Mouse (Mus musculus) intestine, postnatal 0 days (tissue): ENCODE results near the gene Il17ra. TPM values are rescaled to one million over a fixed set of nuclear protein-coding genes. Genes with fewer than 3 reads are reported as not detected.

Experiments
- ATAC-seq: fragments of 200-750 bp; cut with Nextera tagmentation; 2 replicates; pipeline ENCODE4 v1.8.0; 2017; ENCODE audit warnings: mild to moderate bottlenecking, moderate TSS enrichment, moderate library complexity
- H3K27ac ChIP-seq: fragments of 300-500 bp; sonication (generic); 2 replicates; pipeline ENCODE4 v1.5.1; 2014; ENCODE audit warnings: mild to moderate bottlenecking, low read depth, low read length, moderate library complexity
- H3K27me3 ChIP-seq: fragments of 300-500 bp; sonication (generic); replicated peaks from 2 replicates; pipeline ENCODE4 v1.6.1; 2014; ENCODE audit warnings: low read length, mixed read lengths; ENCODE audit not compliant: control insufficient read depth, insufficient read depth
- H3K36me3 ChIP-seq: fragments of 300-500 bp; sonication (generic); 2 replicates; pipeline ENCODE4 v1.6.1; 2014; ENCODE audit warnings: mild to moderate bottlenecking, moderate library complexity; ENCODE audit not compliant: control insufficient read depth, insufficient read depth
- H3K4me1 ChIP-seq: fragments of 300-500 bp; sonication (generic); replicated peaks from 2 replicates; pipeline ENCODE4 v1.6.1; 2014; ENCODE audit warnings: antibody characterized with exemption, low read length, mixed read lengths; ENCODE audit not compliant: control insufficient read depth, insufficient read depth
- H3K4me2 ChIP-seq: fragments of 300-500 bp; sonication (generic); replicated peaks from 2 replicates; pipeline ENCODE4 v1.6.1; 2014; ENCODE audit warnings: low read depth, mild to moderate bottlenecking, moderate library complexity
- H3K4me3 ChIP-seq: fragments of 300-500 bp; sonication (generic); 2 replicates; pipeline ENCODE4 v1.5.1; 2014; ENCODE audit warnings: low read depth, low read length
- H3K9ac ChIP-seq: fragments of 300-500 bp; sonication (generic); 2 replicates; pipeline ENCODE4 v1.6.1; 2014; ENCODE audit warnings: mild to moderate bottlenecking, low read depth, low read length
- H3K9me3 ChIP-seq: fragments of 300-500 bp; sonication (generic); 2 replicates; pipeline ENCODE4 v1.6.1; 2016; ENCODE audit warnings: mixed run types; ENCODE audit not compliant: control insufficient read depth
- CTCF ChIP-seq: sonication (generic); IDR thresholded peaks from 2 replicates; pipeline ENCODE4 v1.5.1; 2016; ENCODE audit warnings: low read depth, mild to moderate bottlenecking, control low read depth, antibody characterized with exemption, moderate library complexity
- WGBS: fragments of 180-500 bp; shearing (Covaris S2); extraction: QIAGEN DNeasy Blood & Tissue Kit; methylation state at CpG from one replicate; pipeline ENCODE4 v1.1.7; 2014; 5-methylcytosine and 5-hydroxymethylcytosine counted together
- polyA plus RNA-seq: library from polyadenylated mRNA; unstranded; fragments of >200 nt; fragmentation: Nextera tagmentation; extraction: Ambion mirVana; gene quantifications from 2 replicates; pipeline ENCODE4 v1.2.1, GENCODE M21; 2015

Gene Il17ra
- polyA plus RNA-seq, 1 experiment from 2014 or later = 4.1 TPM

GRCm38 (mm10) chr6:120505531-120505930 is 42.5 kb downstream of the Il17ra start:
- Histone ChIP-seq H3K27me3 (no peaks in the 10 kb centered on the region), H3K27ac (no peak overlapping the region), H3K4me3 (no peak overlapping the region), H3K9ac (no peak overlapping the region), H3K9me3 (peaks cover 3% of the 10 kb centered on the region; the same call in 1 of the 2 replicates), H3K36me3 (no peaks in the 10 kb centered on the region), H3K4me2 (no peak overlapping the region), H3K4me1 (no peaks in the 10 kb centered on the region)
- no peak for TF ChIP-seq CTCF
- WGBS = 71% methylated on average over 4 of the region's 4 CpGs
- ATAC-seq = no peak

- 77% methylated on average over 4 of the region's 4 CpGs for WGBS
- no peak for TF ChIP-seq CTCF
- H3K36me3 ChIP-seq = peaks cover under 1% of the 10 kb centered on the region; the same call in 1 of the 2 replicates
- no peaks in the 10 kb centered on the region for H3K27me3 ChIP-seq
- H3K9ac ChIP-seq = no peak overlapping the region
- no peaks in the 10 kb centered on the region for H3K4me1 ChIP-seq
- no peak for ATAC-seq
- no peak overlapping the region for H3K4me3 ChIP-seq
- no peak overlapping the region for H3K27ac ChIP-seq
- H3K4me2 ChIP-seq = no peak overlapping the region
- H3K9me3 ChIP-seq = no peaks in the 10 kb centered on the region
Observed at GRCm38 (mm10) chr6:120508645-120509044, 45.6 kb downstream of the Il17ra start.

GRCm38 (mm10) chr6:120509975-120510374 is 46.9 kb downstream of the Il17ra start:
- H3K9me3 ChIP-seq = no peaks in the 10 kb centered on the region
- ATAC-seq = no peak
- 82% methylated on average over 7 of the region's 7 CpGs for WGBS
- no peak for TF ChIP-seq CTCF
- no peaks in the 10 kb centered on the region for H3K27me3 ChIP-seq
- H3K27ac ChIP-seq = no peak overlapping the region
- peaks cover 11% of the 10 kb centered on the region; the same call in 1 of the 2 replicates for H3K36me3 ChIP-seq
- no peak overlapping the region for H3K4me3 ChIP-seq
- no peaks in the 10 kb centered on the region for H3K4me1 ChIP-seq
- H3K9ac ChIP-seq = no peak overlapping the region
- H3K4me2 ChIP-seq = no peak overlapping the region

DNA sequence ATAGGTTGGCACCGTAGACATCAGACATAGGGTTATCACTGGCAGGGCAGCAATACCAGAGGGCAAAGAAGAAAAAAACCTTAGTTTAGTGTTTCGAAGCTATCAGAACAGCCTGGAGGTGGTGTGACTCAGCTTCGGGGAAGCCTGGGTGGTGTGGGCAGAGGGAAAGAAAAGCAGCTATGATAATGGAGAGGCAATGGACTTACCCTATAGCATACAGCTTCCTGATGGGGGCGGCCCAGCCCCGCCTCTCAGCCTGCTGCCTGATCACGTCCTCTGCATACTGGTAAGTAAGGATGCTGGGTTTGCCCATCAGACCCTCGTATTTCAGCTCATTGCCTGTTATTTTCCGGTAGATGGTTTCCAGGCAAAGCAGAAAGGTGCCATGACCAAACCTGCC is 47.4 kb downstream of the Il17ra start:
- Histone ChIP-seq H3K9ac (no peak overlapping the region), H3K27ac (no peak overlapping the region), H3K27me3 (no peaks in the 10 kb centered on the region), H3K36me3 (peaks cover 11% of the 10 kb centered on the region; the same call in 1 of the 2 replicates), H3K4me3 (no peak overlapping the region), H3K4me1 (no peaks in the 10 kb centered on the region), H3K9me3 (no peaks in the 10 kb centered on the region), H3K4me2 (no peak overlapping the region)
- no peak for TF ChIP-seq CTCF
- WGBS = 87% methylated on average over 8 of the region's 8 CpGs
- ATAC-seq = no peak

- Histone ChIP-seq H3K27ac (no peak overlapping the region), H3K9me3 (no peaks in the 10 kb centered on the region), H3K27me3 (no peaks in the 10 kb centered on the region), H3K4me3 (no peak overlapping the region), H3K4me2 (no peak overlapping the region), H3K36me3 (peaks cover 11% of the 10 kb centered on the region; the same call in 1 of the 2 replicates), H3K4me1 (no peaks in the 10 kb centered on the region), H3K9ac (no peak overlapping the region)
- no peak for ATAC-seq
- TF ChIP-seq CTCF = no peak
- WGBS = 74% methylated on average over 6 of the region's 6 CpGs
Observed at GRCm38 (mm10) chr6:120511212-120511611, 48.2 kb downstream of the Il17ra start.

- no peak overlapping the region for H3K4me3 ChIP-seq
- no peak overlapping the region for H3K27ac ChIP-seq
- H3K9ac ChIP-seq = no peak overlapping the region
- H3K9me3 ChIP-seq = no peaks in the 10 kb centered on the region
- ATAC-seq = no peak
- WGBS = 81% methylated on average over 4 of the region's 4 CpGs
- no peaks in the 10 kb centered on the region for H3K4me1 ChIP-seq
- H3K4me2 ChIP-seq = no peak overlapping the region
- peaks cover 28% of the 10 kb centered on the region; the same call in 1 of the 2 replicates for H3K36me3 ChIP-seq
- H3K27me3 ChIP-seq = no peaks in the 10 kb centered on the region
- TF ChIP-seq CTCF = no peak
Observed at GRCm38 (mm10) chr6:120516422-120516821, 53.4 kb downstream of the Il17ra start.

DNA sequence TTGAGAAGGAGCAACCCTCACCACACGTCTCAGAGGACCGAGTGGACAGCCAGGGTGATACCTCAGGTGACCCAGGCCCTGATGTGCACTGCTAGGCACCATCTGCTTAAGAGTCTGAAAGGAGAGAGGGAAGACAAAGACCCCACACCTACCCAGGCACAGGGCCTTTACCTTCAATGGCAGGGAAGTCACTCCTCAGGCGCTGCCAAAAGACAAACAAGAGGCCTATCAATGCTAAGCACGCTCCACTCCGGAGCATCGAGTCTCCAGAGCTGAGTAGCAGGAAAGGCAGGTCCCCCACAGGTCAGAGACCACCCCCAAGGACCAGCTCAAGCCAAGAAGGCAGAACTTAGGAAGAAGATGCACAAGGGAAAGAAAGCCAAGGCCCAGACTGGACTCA is 53.8 kb downstream of the Il17ra start:
- Histone ChIP-seq H3K27ac (no peak overlapping the region), H3K9ac (no peak overlapping the region), H3K36me3 (peaks cover 32% of the 10 kb centered on the region; the same call in 1 of the 2 replicates), H3K4me2 (no peak overlapping the region), H3K27me3 (no peaks in the 10 kb centered on the region), H3K9me3 (no peaks in the 10 kb centered on the region), H3K4me1 (no peaks in the 10 kb centered on the region), H3K4me3 (no peak overlapping the region)
- 86% methylated on average over 6 of the region's 6 CpGs for WGBS
- no peak for TF ChIP-seq CTCF
- no peak for ATAC-seq
